Mouse (Mus musculus) cerebellum, adult 11-12 months (tissue): ENCODE measurements around the gene Slc16a11.

Source experiments
- DNase-seq: peaks from one replicate; pipeline ENCODE4 v3.0.0; 2022

Slc16a11 gene

GRCm38 (mm10) chr11:70201691-70202090, 10.9 kb upstream of the Slc16a11 start:
- DNase-seq, result peak; percentile 62

GRCm38 (mm10) chr11:70206801-70207200, 5.8 kb upstream of the Slc16a11 start:
- DNase-seq, result no peak

GRCm38 (mm10) chr11:70207283-70207682, 5.3 kb upstream of the Slc16a11 start:
- DNase-seq, result no peak

GRCm38 (mm10) chr11:70208778-70209388, 3.7 kb upstream of the Slc16a11 start:
- DNase-seq, result no peak

- DNase-seq, result no peak
Measured at GRCm38 (mm10) chr11:70210681-70211080, 1.9 kb upstream of the Slc16a11 start.

DNA sequence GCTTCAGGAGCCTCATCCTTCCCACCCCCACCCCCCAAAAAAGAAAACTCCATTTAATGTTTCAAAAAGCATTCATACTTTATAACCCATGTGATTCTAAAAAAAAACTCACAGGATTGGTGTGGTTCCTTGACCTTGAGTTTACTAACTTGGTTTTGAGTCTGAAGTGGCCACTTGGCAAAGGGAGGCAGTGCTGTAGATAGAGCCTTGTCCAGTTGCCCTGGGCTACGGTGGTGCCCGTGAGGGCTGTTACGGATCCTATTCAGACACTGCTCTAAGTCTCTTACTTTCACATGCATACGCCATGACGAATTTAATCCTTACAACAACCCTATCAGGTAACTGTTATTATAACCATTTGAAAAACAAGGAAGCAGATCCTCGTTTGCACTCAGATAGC, 580 bp upstream of the Slc16a11 start:
- no peak for DNase-seq

DNA sequence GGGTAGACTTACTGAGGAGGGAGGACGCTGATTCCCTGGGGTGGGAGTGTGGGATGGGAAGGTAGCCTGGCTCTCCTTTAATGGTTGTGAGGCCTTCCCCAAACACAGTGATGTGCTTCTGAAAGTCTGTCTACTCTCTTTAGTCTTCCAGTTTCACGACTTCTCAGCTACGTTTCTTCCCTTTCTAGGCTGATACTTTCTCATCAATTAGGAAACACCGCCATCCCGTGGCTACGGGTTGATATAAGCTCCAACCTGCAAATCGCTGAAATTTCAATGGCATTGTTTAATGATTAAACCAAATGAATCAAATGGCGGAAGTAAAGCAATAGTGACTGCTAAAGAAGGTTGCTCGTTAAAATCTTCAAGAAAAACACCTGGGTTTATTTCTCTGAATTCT, 344 bp downstream of the Slc16a11 start:
- peak; percentile 71 for DNase-seq

DNA sequence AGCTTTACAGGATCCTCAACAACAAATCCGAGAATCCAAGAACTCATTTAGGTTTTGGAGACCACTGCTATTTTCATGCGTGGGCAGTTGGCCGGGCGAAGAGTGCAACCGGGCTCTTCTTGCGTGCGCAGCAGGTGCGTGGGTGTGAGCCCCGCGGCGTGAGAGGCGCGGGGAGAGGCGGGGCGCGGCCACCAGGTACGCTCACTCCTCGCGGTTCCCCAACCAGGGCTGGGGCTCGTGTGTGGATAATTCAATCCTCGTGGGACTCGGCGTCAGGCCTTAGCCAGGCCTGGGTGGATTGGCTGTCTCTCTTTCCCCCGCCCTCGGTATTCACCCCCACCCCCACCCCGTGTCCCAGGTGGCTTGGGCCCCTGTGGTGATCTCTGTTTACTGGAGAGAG, 1.2 kb downstream of the Slc16a11 start:
- DNase-seq, result peak; percentile 90

DNA sequence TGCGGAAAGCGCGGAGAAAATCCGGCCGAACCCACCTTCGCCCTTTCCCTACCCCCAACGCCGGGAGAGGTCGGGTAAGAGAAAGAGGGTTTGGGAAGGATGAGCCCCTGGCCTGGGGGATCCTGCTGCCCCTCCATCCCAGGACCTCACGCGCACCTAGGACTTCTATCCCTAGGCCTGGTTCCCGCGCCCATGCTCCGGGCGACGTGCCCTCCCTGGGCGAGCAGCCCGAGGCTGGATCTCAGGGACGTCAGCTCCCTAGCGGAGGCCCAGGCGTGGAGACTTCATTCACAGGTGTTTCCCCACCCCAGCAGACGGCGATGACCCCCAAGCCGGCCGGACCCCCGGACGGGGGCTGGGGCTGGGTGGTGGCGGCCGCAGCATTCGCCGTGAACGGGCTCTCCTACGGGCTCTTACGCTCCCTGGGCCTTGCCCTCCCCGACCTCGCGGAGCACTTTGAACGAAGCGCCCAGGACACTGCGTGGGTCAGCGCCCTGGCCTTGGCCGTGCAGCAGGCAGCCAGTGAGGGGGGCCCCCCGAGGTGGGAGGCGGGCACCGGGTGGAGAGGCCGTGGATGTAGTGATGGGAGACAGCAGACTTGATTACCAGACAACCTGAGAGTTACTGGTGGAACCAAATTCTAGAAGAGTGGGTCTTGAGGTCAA, 1.8 kb downstream of the Slc16a11 start:
- DNase-seq, result peak; percentile 80

DNA sequence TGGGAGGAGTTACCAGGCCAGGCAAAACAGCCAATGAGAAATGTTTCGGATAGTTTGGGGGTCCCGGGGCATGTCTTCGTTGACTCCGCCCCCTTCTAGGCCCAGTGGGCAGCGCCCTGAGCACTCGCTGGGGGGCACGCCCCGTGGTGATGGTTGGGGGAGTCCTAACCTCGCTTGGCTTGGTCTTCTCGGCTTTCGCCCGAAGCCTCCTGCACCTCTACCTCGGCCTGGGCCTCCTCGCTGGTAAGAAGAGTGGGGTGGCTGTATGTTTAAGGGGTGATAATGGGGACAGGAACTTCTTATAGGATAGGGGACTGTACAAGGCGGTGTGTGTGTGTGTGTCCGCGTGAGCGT, 2.3 kb downstream of the Slc16a11 start:
- no peak for DNase-seq

GRCm38 (mm10) chr11:70215301-70215700, 2.7 kb downstream of the Slc16a11 start:
- peak; percentile 77 for DNase-seq

- DNase-seq, result peak; percentile 47
Measured at GRCm38 (mm10) chr11:70216103-70216502, 3.6 kb downstream of the Slc16a11 start.

- no peak for DNase-seq
Measured at GRCm38 (mm10) chr11:70218039-70218438, 5.5 kb downstream of the Slc16a11 start.

- DNase-seq, result peak; percentile 59
Measured at GRCm38 (mm10) chr11:70218741-70219470, 6.4 kb downstream of the Slc16a11 start.

DNA sequence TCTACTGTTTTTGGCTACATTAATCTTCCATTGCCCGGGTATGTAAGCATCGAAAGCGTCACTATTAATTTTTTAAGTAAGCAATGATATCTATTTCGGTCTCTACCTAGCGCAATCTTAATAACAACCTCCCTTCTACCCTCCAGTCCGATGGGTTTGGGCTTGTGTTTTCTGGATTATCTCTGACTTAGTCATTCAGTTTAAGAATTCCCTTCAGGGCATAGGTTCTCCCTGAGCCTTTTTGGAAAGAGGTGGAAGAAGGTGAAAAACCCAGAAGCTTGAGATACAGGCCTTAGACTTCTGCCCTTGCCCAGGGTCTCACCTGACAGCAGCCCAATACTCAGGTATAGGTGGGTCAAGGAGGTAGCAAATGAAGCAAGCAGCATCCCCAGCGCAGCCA, 7.3 kb downstream of the Slc16a11 start:
- no peak for DNase-seq

GRCm38 (mm10) chr11:70220323-70220722, 7.8 kb downstream of the Slc16a11 start:
- DNase-seq, result no peak

- peak; percentile 99 for DNase-seq
Measured at GRCm38 (mm10) chr11:70220731-70221602, 8.4 kb downstream of the Slc16a11 start, which contains the start of gene Slc16a13. Gene Slc16a13, minus strand, starts transcription at chr11:70221064.

GRCm38 (mm10) chr11:70221603-70222500, 9.3 kb downstream of the Slc16a11 start:
- peak; percentile 60 for DNase-seq

- DNase-seq, result peak; percentile 24
Measured at GRCm38 (mm10) chr11:70223724-70224123, 11.2 kb downstream of the Slc16a11 start.

DNA sequence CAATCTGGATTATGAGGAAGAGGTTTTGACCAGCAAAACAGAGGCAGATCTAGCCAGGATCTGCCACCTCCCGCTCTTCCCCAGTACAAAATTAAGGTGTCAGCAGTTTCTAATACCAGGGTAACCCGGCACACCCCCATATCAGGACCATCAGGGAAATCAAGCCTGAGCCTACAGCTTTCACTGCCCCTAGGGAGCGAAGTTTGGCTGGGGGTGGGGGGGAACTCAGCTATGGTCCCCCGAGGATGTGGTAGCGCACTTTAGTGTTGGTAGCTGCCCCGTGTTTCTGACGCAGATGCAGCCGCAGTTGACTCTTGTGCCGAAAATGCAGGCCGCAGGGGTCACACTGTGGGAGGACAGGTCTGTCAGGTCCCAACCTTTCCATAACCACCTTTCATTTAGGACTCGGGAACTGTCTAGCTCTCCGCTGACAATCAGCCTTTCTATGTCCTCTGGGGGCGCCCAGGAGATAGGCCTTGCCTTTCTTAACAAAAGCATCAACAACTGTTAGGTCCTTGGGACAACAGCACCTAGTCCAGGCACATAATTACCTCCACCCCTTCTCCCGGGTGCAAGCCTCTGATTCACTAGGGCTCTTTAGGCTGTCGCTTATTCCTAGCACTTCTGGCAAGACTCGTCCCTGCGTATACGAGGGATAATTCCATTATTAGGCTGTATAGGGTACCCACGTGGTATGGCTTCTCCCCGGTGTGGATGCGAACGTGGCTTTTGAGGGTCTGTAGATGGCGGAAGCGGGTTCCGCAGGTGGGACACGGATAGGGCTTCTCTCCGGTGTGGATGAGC, 13.4 kb downstream of the Slc16a11 start:
- DNase-seq, result peak; percentile 51

- DNase-seq, result peak; percentile 60
Measured at GRCm38 (mm10) chr11:70226602-70226890, 14.0 kb downstream of the Slc16a11 start.
